Mouse (Mus musculus) bone marrow macrophage, adult 2 months (primary cell): ENCODE results near the gene Esr2. TPM values are rescaled to one million over a fixed set of nuclear protein-coding genes. Genes with fewer than 3 reads are reported as not detected.

Experiments
- H3K27ac ChIP-seq: 2 replicates; pipeline ENCODE4 v1.5.1; 2012; ENCODE audit warnings: low read depth, low read length; ENCODE audit not compliant: insufficient read depth
- H3K4me1 ChIP-seq: 2 replicates; pipeline ENCODE4 v1.6.1; 2012; ENCODE audit warnings: low read length; ENCODE audit not compliant: control insufficient read depth, insufficient read depth
- H3K4me3 ChIP-seq: 2 replicates; pipeline ENCODE4 v1.5.1; 2012; ENCODE audit warnings: mild to moderate bottlenecking, low read length, moderate library complexity; ENCODE audit not compliant: insufficient read depth
- CTCF ChIP-seq: IDR thresholded peaks from 2 replicates; pipeline ENCODE4 v1.5.1; 2012; ENCODE audit warnings: low read depth, mild to moderate bottlenecking, low read length, moderate library complexity
- POLR2A ChIP-seq: IDR thresholded peaks from 2 replicates; pipeline ENCODE4 v1.6.1; 2012; ENCODE audit warnings: mild to moderate bottlenecking, low read depth, low read length, borderline replicate concordance
- polyA plus RNA-seq: library from polyadenylated mRNA; stranded (reverse); fragments of >200 nt; gene quantifications from 2 replicates; pipeline ENCODE4 v1.2.4, GENCODE M21; 2012; ENCODE audit not compliant: missing spikeins, insufficient read depth, insufficient read length

Gene Esr2
- polyA plus RNA-seq, 1 experiment: not detected

GRCm38 (mm10) chr12:76117632-76118153, 59.4 kb downstream of the Esr2 start:
- H3K27ac ChIP-seq: no peak overlapping the region
- H3K4me1 ChIP-seq: no peaks in the 10 kb centered on the region
- no peak for TF ChIP-seq CTCF
- TF ChIP-seq POLR2A: no peak
- no peak overlapping the region for H3K4me3 ChIP-seq

GRCm38 (mm10) chr12:76116577-76116976, 60.5 kb downstream of the Esr2 start:
- Histone ChIP-seq H3K4me1 (no peaks in the 10 kb centered on the region), H3K4me3 (no peak overlapping the region), H3K27ac (no peak overlapping the region)
- no peak for TF ChIP-seq POLR2A

DNA sequence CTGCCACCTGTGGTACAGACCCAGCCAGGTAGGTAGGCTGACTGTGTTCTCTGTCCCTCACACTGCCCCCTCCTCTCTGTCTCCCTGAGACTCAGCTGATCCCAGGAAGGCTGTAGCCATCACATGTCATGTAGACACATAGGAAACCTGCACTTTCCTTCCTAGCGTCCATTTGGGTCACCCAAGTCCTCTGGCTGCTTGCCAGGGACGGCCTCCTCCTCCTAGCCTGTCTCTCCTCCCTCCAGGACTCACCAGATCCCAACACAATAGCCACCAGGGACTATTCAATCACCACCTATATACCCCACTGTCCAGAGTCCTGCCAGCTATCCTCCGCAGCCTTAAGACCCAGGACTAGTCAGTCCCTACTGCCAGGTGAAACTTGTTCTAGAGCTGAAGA, 66.0 kb downstream of the Esr2 start:
- TF ChIP-seq POLR2A (no peak), CTCF (no peak)
- H3K4me3 ChIP-seq: no peak overlapping the region
- no peaks in the 10 kb centered on the region for H3K4me1 ChIP-seq
- H3K27ac ChIP-seq: no peak overlapping the region

- TF ChIP-seq CTCF (no peak), POLR2A (no peak)
- no peaks in the 10 kb centered on the region for H3K4me1 ChIP-seq
- H3K27ac ChIP-seq: no peak overlapping the region
- no peak overlapping the region for H3K4me3 ChIP-seq
These were observed 67.2 kb downstream of the Esr2 start for GRCm38 (mm10) chr12:76109646-76110405.

GRCm38 (mm10) chr12:76104596-76105351, 72.3 kb downstream of the Esr2 start:
- no peak for TF ChIP-seq CTCF
- no peak for TF ChIP-seq POLR2A

GRCm38 (mm10) chr12:76102621-76103020, 74.4 kb downstream of the Esr2 start:
- TF ChIP-seq POLR2A (no peak), CTCF (no peak)
- Histone ChIP-seq H3K4me1 (no peaks in the 10 kb centered on the region), H3K27ac (no peak overlapping the region), H3K4me3 (no peak overlapping the region)

More at GRCm38 (mm10) chr12:76104596-76105351, 72.3 kb downstream of the Esr2 start:
- Histone ChIP-seq H3K4me1 (no peaks in the 10 kb centered on the region), H3K4me3 (no peak overlapping the region), H3K27ac (no peak overlapping the region)

DNA sequence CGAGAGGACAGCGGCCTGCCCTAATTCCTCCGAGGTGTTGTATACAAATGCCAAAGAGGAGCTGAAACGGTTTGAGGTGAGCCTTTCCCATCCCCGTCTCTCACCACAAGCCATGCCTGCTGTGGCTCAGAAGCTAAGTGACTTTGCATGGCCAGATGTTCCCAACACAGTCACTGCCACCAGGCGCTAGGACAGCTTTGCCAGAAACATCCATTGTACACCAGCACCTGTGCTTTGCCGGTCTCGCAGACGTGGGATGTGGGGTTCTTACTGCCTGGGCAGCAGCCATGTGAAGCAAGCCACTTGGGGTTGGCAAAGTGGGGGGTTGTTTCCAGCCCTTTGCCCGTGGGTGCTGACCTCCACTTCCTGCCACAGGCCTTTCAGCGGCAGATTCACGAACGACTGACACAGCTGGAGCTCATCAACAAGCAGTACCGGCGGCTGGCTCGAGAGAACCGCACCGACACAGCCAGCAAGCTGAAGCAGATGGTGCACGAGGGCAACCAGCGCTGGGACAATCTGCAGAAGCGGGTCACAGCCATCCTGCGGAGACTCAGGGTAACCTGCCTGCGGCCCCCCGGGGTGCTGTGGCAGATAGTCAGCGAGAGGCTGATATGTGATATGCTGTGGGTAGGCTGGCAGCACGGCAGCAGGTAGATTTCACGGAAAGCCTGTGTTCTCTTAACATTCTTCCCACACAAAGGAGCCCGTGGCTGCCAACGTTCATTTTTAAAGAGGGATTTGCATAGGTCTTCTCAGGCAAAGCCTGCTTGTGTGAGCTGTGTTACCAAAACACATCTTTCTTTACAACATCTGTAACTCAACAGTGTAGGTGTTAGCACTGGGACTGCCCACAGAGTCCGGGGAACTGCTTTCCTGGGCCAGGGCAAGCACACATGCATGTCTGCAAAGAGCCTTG, 81.7 kb downstream of the Esr2 start:
- Histone ChIP-seq H3K27ac (no peak overlapping the region), H3K4me3 (no peak overlapping the region), H3K4me1 (no peaks in the 10 kb centered on the region)
- no peak for TF ChIP-seq CTCF
- TF ChIP-seq POLR2A: no peak

DNA sequence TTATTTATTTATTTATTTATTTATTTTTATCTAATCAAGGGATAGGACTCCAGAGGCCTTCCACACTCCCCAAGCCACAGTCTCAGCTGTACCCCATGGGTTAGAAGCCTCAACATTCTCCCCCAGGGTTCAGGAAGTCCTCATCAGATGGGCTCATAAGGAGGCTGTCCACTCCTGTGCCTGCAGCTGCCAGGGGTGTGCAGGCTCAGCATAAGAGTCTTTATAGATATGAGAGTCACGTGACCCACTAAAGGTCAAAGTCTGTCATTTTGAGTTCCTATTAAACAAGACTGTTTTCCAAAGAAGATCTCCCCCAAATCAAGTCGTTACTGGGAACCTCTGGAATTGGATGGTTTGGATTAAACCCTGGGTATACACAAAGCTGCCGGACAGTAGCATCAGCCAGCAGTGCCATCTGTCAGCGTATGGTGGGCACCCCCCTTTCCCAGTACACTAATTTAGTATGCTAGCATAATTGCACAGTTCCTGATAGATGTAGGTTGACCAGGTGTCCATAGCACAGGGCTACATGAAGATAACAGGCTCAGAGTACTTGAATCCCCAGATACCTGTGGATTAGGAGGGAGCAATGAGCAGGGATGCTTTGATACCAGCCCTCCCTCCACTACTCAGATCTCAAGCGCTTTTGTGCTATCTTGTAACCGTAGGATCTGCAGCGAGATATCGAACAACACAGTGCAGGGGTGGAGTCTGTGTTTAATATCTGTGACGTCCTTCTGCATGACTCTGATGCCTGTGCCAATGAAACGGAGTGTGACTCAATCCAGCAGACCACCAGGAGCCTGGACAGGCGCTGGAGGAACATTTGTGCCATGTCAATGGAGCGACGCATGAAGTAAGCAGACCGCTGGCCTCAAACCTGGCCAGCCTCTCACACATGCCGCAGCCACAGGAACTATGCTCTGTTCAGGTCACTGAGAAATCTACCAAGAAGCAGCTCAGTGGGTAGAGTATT, 83.2 kb downstream of the Esr2 start:
- no peak for TF ChIP-seq POLR2A
- no peak for TF ChIP-seq CTCF
- no peak overlapping the region for H3K4me3 ChIP-seq
- H3K27ac ChIP-seq: no peak overlapping the region
- no peaks in the 10 kb centered on the region for H3K4me1 ChIP-seq
